Mouse (Mus musculus) macrophage (primary cell): Measurements from ENCODE around the gene St6galnac6. TPM values are rescaled to one million over a fixed set of nuclear protein-coding genes. Genes with fewer than 3 reads are reported as not detected.

Source experiments
- H3K27ac ChIP-seq: fragments of 350-480 bp; formaldehyde crosslinking; 2 replicates; pipeline ENCODE4 v1.9.0; 2021
- H3K36me3 ChIP-seq: fragments of 350-480 bp; formaldehyde crosslinking; 2 replicates; pipeline ENCODE4 v1.9.0; 2021; ENCODE audit errors: inconsistent target
- H3K4me3 ChIP-seq: fragments of 350-480 bp; formaldehyde crosslinking; 2 replicates; pipeline ENCODE4 v1.9.0; 2021; ENCODE audit errors: inconsistent target
- H3K79me2 ChIP-seq: fragments of 350-480 bp; formaldehyde crosslinking; 2 replicates; pipeline ENCODE4 v1.9.0; 2021; ENCODE audit errors: inconsistent target
- WGBS: methylation state at CpG from one replicate; pipeline ENCODE4 v1.1.7; 2026; ENCODE audit warnings: inconsistent platforms; ENCODE audit not compliant: missing documents; 5-methylcytosine and 5-hydroxymethylcytosine counted together
- polyA plus RNA-seq: library from polyadenylated mRNA; stranded (reverse); fragments of 250-400 nt; gene quantifications from 3 replicates; pipeline ENCODE4 v1.2.4, GENCODE M21; 2018; ENCODE audit warnings: inconsistent platforms

Gene St6galnac6
- polyA plus RNA-seq, 1 experiment from 2014 or later, result 24.8 TPM

DNA sequence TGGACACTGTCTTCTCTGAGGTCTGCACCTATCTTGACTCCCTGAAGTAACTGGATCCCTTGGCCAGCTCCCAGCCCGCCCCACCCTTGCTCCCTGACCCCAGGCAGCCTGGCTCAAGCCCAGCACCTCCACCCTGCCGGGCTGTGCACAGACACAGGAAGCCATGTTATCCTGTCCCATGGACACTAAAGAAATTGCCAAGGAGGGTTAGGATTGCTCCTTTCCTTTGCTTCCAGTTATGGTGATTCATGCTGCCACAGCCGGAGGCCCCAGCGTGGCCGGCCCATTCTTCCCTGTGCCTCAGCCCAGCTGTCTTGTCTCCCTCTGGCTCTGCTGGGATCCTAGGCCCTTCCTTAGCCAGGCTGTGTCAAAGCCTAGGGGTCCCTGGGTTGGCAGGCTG, 34.2 kb downstream of the St6galnac6 start:
- Histone ChIP-seq H3K79me2 (no peaks in the 10 kb centered on the region), H3K27ac (no peak overlapping the region), H3K36me3 (no peaks in the 10 kb centered on the region), H3K4me3 (no peak overlapping the region)
- WGBS, result 84% methylated on average over 5 of the region's 5 CpGs

DNA sequence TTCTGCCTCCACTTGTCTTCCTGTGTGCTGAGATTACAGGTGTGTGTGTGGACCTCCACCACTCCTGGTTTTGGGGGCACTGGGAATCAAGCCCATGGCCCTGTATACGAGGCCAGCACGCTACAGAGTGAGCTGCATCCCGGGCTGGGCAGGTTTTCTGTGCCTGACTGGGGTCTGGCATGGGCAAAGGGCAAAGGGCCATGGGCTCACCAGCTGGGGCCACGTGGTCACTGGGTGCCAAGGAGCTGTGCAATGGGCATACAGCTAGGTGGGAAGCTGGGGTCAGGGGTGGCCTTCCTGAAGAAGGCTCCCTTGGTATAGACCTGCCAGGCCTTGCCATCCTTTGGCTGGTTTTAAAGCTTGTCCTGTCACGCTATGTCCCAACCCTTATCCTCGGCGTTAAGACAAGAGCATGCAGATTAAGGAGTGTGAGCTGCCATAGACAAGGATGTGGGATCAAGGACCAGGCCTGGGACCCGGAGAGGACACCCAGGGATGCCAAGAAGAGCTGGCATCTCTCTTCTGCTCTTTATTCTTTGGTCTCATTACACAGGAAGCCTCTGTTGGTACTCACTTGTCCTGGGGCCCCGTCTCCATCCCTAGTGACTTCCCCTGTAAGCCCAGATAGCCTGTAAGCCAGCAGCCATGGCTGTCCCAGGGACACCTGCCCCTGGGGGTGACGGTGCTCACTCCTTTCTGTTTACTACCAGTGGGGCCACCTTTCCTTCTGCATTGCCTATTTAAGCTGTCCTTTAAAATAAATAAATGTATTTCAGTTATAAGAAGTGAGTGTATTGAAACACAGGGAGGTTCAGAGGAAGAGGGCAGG, 35.0 kb downstream of the St6galnac6 start:
- Histone ChIP-seq H3K79me2 (no peaks in the 10 kb centered on the region), H3K4me3 (no peak overlapping the region), H3K27ac (no peak overlapping the region), H3K36me3 (no peaks in the 10 kb centered on the region)
- 86% methylated on average over 10 of the region's 10 CpGs for WGBS

DNA sequence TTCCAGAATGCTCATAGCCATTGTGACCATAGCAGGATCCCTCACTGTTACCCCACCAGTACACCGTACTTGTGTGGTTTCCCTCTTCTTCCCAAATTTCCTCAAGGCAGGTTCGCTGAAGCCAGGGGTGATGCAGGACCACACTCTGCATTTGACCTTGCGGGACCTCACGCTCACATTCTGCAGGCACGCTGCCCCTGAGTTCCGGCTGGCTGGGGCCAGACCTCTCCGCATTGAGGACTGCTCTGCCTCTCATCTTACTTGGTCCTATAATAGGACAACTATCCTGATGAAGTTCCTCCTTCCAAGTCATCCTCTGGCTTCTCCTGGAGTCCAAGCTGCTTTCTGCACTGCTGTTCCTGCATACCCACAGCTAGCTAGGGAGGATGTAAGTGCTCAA, 37.1 kb downstream of the St6galnac6 start:
- Histone ChIP-seq H3K79me2 (no peaks in the 10 kb centered on the region), H3K27ac (no peak overlapping the region), H3K36me3 (no peaks in the 10 kb centered on the region), H3K4me3 (no peak overlapping the region)
- WGBS, result 84% methylated on average over 7 of the region's 7 CpGs

DNA sequence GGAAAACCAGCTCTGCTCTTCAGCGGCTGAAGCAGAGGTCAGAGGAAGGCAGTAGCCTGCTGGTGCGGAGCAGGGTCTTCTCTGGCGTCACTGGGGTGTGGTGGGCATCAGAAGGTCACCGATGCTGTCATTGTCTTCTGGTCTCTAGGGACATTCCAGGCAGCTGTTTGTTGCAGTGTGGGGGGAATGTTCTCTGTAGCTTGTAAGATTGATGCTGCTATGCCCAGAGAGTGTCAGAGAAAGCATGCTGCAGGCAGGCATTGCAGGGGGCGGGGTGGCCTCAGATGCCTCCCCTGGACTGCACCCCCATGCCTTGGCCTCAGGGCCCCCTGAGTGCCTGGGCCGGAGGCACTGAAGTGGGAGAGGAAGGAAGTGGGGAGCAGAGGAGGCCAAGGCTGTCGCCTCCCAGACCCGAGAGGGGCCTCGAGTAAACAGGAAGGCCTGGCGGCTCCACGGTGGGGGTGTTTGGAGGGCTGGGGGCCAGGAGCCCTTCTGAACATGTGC, 38.3 kb downstream of the St6galnac6 start:
- WGBS, result 32% methylated on average over 11 of the region's 11 CpGs
- Histone ChIP-seq H3K79me2 (no peaks in the 10 kb centered on the region), H3K27ac (no peak overlapping the region), H3K36me3 (no peaks in the 10 kb centered on the region), H3K4me3 (no peak overlapping the region)

DNA sequence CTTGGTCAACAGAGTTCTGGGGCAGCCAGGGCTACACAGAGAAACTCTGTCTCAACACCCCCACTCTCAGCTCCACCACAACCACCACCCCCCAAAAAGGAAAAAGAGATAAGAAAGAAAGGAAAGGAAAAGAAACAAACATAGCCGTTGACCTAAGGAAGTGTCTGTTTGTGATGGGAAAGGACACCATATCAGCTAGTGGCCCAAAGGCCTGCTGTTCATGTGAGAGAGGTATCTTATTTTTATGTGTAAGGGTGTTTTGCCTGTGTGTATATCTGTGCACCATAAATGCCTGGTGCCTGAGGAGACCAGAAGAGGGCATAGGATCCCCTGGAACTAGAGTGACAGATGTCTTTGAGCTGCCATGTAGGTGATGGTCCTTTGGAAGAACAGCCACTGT, 40.1 kb downstream of the St6galnac6 start:
- Histone ChIP-seq H3K79me2 (no peaks in the 10 kb centered on the region), H3K36me3 (no peaks in the 10 kb centered on the region), H3K4me3 (no peak overlapping the region), H3K27ac (no peak overlapping the region)
- WGBS, result 75% methylated on average over 1 of the region's 1 CpGs

DNA sequence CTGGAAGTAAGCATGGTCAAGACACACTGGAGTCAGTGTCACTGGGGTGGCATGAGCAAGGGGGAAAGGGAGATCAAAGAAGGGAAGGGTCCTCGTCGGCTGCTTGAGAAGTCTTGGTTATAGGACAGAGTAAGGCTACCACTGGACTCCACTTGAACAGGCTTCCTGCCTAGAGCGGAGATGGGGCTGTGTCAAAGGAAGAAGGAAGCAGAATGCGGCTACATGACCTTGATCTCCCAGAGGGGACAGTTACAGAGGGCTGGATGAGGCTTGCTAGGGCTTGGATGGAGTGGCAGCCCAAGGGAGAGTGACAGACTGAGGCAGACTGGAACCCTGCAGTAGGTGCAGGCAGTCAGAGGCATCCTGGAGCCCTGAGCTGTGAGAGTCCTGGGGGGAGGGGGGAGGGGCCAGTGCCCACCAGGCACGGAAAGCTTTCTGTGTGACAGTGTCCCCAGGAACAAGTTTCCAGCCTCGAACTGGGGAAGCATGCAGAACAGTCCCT, 41.1 kb downstream of the St6galnac6 start:
- Histone ChIP-seq H3K4me3 (no peak overlapping the region), H3K79me2 (no peaks in the 10 kb centered on the region), H3K36me3 (no peaks in the 10 kb centered on the region), H3K27ac (no peak overlapping the region)
- 68% methylated on average over 6 of the region's 6 CpGs for WGBS

DNA sequence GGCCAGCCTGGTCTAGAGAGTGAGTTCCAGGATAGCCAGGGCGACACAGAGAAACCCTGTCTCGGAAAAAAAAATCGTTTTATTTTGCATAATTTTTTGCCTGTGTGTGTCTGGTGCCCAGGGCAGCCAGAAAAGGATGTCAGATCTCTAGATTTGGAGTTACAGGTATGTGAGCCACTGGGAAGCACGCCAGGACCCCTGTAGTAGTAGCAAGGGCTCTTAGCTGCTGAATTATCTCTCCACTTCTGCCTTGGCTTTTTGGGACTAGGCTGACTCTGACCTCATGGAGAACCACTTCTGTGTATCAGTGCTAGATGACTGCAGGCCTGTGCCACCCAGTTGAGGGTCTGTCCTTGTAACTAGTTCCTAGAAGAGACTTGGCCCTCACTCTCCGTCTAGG, 42.3 kb downstream of the St6galnac6 start:
- WGBS, result 83% methylated on average over 5 of the region's 5 CpGs
- Histone ChIP-seq H3K27ac (no peak overlapping the region), H3K4me3 (no peak overlapping the region), H3K79me2 (no peaks in the 10 kb centered on the region), H3K36me3 (no peaks in the 10 kb centered on the region)

DNA sequence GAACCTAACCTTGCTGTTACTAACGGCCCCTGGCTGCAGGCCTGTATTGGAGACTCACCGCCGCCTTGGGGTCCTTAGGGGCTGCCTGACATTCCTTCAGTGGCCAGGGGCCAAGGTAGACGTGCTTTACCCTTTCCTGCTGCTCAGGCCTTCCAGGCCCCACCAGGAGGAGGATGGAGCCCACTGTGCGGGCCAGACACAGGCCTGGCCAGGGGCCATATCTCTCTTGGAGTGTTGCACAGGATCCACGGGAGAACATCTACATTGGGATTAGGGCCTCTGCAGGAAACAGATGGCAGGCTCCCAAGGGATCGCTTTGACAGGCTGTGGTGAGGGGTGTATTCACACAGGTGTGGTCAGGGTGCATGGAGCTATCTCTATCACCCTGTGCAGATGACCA, 43.3 kb downstream of the St6galnac6 start:
- no peaks in the 10 kb centered on the region for H3K36me3 ChIP-seq
- H3K4me3 ChIP-seq, result no peak overlapping the region
- peaks cover 1% of the 10 kb centered on the region; the same call in 1 of the 2 replicates for H3K79me2 ChIP-seq
- no peak overlapping the region for H3K27ac ChIP-seq
- 96% methylated on average over 7 of the region's 7 CpGs for whole genome bisulfite sequencing

DNA sequence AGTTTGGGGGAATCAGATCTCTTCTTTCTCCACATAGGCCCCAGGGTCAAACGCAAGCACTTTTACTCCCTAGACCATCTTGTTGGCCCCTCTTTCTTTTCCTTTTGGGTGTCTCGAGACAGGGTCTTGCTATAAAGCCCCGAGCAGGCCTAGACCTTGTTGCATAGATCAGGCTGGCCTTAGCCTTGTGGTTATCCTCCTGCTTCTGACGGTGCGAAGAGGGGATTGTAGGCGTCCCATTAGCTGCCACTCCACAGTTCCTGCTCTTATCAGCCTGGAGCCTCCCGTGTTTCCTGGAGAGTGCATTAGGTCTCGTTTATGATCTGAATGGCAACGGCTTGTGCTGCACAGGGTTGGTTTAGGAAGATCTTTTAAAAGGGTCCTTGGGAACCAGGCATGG, 44.6 kb downstream of the St6galnac6 start:
- Histone ChIP-seq H3K4me3 (no peak overlapping the region), H3K36me3 (no peaks in the 10 kb centered on the region), H3K79me2 (peaks cover 6% of the 10 kb centered on the region; the same call in 1 of the 2 replicates), H3K27ac (no peak overlapping the region)
- WGBS, result 96% methylated on average over 9 of the region's 9 CpGs

DNA sequence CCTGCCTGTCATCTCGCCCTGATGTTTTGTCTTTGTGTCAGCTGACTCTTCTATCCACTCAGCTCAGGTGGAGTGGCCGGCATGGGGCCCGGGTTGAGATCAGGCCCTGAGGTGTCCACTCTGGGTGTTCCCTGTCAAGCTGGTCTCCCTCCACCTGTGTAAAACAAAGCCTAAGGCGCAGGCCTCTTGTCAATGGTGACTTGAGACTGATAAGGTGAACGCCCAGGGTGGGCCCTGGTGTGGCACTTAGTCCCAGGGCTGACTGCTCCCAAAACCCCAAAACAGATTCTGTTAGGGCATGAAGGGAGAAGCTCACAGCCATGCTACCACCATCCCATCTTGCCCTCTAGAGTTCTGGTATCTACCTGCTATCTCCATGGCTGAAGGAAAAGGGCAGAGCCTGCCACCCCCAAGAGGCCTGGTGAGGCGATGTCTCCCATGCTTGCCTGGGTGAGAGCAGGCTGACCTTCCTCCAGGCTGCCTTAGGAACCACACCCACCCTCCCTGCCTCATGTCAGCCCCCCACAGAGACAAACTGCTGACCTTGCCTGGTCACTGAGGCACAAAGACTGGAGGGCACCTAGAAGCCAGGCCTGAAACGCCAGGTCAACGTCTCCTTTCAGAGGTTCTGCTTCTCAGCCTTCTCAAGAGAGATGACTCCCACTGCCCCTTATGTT, 45.4 kb downstream of the St6galnac6 start:
- WGBS, result 90% methylated on average over 8 of the region's 8 CpGs
- Histone ChIP-seq H3K27ac (no peak overlapping the region), H3K4me3 (no peak overlapping the region), H3K36me3 (no peaks in the 10 kb centered on the region), H3K79me2 (peaks cover 6% of the 10 kb centered on the region; the same call in 1 of the 2 replicates)

DNA sequence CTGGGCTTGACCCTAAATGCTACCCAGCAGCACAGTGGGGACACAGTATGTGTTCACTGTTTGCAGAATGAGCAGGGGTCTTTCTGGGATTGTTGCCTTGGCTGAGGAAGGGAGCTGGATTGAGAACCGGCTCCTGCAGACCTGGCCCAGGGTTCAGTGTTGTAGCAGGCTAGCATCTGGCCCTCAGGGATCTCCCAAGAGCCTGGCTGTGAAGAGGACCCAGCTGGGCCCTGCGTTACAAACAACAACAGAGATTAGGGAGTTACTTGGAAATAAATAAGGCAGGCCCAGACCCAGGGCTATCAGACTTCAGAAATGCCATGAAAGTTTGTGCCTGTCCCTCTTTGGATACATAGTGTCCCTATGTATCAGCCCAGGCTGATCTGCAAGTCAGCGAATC, 46.1 kb downstream of the St6galnac6 start:
- Histone ChIP-seq H3K4me3 (no peak overlapping the region), H3K79me2 (peaks cover 6% of the 10 kb centered on the region; the same call in 1 of the 2 replicates), H3K36me3 (no peaks in the 10 kb centered on the region), H3K27ac (no peak overlapping the region)
- WGBS, result 81% methylated on average over 3 of the region's 3 CpGs

DNA sequence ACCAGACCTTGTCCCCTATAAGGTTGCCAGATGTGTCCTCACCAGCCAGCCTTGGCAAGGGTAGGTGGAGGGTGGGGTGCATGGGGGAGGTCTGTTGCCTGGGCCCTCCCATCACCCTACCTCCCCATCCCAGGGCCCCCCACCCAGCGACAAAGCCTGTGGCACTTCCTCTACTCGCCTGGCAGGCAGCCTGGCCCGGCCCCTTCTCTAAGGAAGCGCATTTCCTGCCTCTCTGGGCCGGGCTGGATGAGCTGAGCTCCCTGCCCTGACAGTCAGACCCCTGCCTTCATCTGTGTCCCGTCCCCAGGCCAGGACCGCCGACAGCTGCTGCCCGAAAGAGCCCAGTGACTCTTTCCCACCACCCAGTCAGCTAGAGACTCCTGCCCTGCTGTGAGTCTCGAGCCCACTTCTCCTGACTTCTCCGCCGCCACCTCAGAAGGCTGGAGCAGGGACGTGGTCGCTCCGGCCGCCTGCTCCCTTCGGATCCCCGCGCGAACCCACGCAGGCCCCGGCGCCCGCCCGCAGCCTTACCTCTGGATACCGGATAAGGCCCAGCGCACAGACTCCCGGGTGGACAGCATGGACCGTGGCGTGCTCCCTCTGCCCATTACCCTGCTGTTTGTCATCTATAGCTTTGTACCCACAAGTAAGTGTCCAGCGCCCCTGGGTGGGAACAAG, 47.0 kb downstream of the St6galnac6 start, which contains the start of gene Eng:
Gene Eng (plus strand): TSS at position 217 of the 678 bp plus-strand sequence.
- Histone ChIP-seq H3K27ac (peak within 1 kb of the TSS; percentile 51), H3K4me3 (peak within 1 kb of the TSS; percentile 42), H3K36me3 (no peaks in the 10 kb centered on the region), H3K79me2 (peaks cover 6% of the 10 kb centered on the region; the same call in 1 of the 2 replicates)
- WGBS, result 3% methylated on average over 31 of the region's 31 CpGs

DNA sequence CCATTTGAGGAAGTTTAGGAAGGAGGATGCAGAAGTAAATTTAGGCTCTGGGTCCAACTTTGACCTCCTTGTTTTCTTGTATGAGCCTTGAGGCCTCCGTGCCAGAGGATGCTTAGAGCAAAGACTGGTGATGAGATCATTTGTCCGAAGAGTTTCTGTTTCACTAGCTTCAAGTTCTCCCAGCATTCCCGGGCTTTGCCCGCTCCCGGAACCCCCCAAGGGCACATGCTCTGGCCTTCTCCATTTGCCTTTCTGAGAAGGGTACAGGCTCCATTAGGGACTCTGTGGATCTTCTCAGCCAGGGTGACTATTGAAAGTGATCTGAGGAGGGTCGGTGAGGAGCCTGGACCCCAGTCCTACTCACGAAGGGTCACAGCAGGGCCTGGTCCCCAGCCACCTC, 47.9 kb downstream of the St6galnac6 start:
- Histone ChIP-seq H3K36me3 (no peaks in the 10 kb centered on the region), H3K79me2 (peaks cover 6% of the 10 kb centered on the region; the same call in 1 of the 2 replicates), H3K4me3 (peak overlapping the region; percentile 42), H3K27ac (peak overlapping the region; percentile 51)
- WGBS, result 12% methylated on average over 7 of the region's 7 CpGs

DNA sequence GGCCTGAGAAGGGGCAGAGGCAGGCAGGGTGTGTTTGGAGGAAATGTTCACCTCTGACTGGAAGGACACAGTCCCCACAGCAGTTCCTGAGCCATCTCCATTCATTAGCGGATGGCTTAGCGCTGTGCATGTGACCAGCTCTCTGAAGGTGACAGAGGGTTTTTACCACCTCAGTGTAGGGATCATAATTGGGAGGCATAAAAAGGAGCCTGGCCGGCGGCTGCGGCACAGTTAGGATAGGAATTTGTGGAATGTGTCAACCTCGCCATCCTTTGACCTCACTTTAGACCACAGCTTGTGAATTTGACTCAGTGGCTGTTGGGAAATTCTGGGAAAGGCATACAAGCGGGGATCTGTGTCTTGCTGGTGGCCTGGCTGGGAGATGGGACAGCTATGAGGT, 54.3 kb downstream of the St6galnac6 start:
- Histone ChIP-seq H3K4me3 (no peak overlapping the region), H3K79me2 (no peaks in the 10 kb centered on the region; the same call in 1 of the 2 replicates), H3K27ac (no peak overlapping the region), H3K36me3 (no peaks in the 10 kb centered on the region)
- 89% methylated on average over 7 of the region's 7 CpGs for WGBS
